In genomic region chr9:15976959-15977663, GRCm38 (mm10) we compare ENCODE assay signal across 8 mouse cellular contexts.
DNase-seq lines count a peak whose midpoint lies in the region; ATAC-seq and TF ChIP-seq lines count a peak whose summit lies in the region.

No protein-coding gene starts in this region.

- DNase-seq in gastrocnemius, postnatal 14 days = peak; percentile 26
- no peak for DNase-seq in gastrocnemius, adult 18-20 months (ENCODE audit: low spot score)
- DNase-seq in Muller cell, postnatal 12 days (ENCODE audit: inconsistent ontology term) = peak; percentile 64
- DNase-seq in forebrain, postnatal 0 days = no peak
- DNase-seq in lung, embryonic 14.5 days = peak; percentile 88
- DNase-seq in urinary bladder, postnatal 25 days (ENCODE audit: low spot score) = no peak
- DNase-seq in thymus, postnatal 0 days (ENCODE audit: low spot score) = no peak
- DNase-seq in adrenal gland, postnatal 14 days = no peak

- 0 out of 2 replicates have a peak, but pooled peaks cover 4% of the 10 kb centered on the region for H3K4me1 ChIP-seq in forebrain, postnatal 0 days (ENCODE audit: insufficient read depth)
- H3K4me1 ChIP-seq in lung, embryonic 14.5 days (ENCODE audit: insufficient read depth) = no peaks in the 10 kb centered on the region

- ATAC-seq in forebrain, postnatal 0 days = peak; percentile 38; the same call in 1 of the 2 replicates
- peak; percentile 89 for ATAC-seq in lung, embryonic 14.5 days (ENCODE audit: insufficient read depth)

- H3K27ac ChIP-seq in forebrain, postnatal 0 days (ENCODE audit: low read depth, low read length) = no peak overlapping the region
- H3K27ac ChIP-seq in lung, embryonic 14.5 days (ENCODE audit: low read depth) = peak overlapping the region; percentile 55

- no peak for TF ChIP-seq CTCF in forebrain, postnatal 0 days (IDR thresholded peaks at IDR 0.05; ENCODE audit: low read depth)
- TF ChIP-seq CTCF in lung, embryonic 14.5 days (IDR thresholded peaks at IDR 0.05; ENCODE audit: low read depth) = no peak

- WGBS in forebrain, postnatal 0 days = 20% methylated on average over 12 of the region's 12 CpGs
- WGBS in lung, embryonic 14.5 days = 27% methylated on average over 12 of the region's 12 CpGs

- intact Hi-C loops in gastrocnemius, postnatal 14 days (cut with DNase I; ENCODE audit: low total_unique reads) = no loop called here

- H3K9me3 ChIP-seq in forebrain, postnatal 0 days (ENCODE audit: low read length) = no peaks in the 10 kb centered on the region
- H3K9me3 ChIP-seq in lung, embryonic 14.5 days (ENCODE audit: low read depth, low read length) = no peaks in the 10 kb centered on the region

- no peak overlapping the region for H3K4me2 ChIP-seq in forebrain, postnatal 0 days (ENCODE audit: low read depth)
- peak overlapping the region; percentile 23; the same call in 1 of the 2 replicates for H3K4me2 ChIP-seq in lung, embryonic 14.5 days

- H3K4me3 ChIP-seq in forebrain, postnatal 0 days (ENCODE audit: low read depth, low read length) = no peak overlapping the region
- no peak overlapping the region for H3K4me3 ChIP-seq in lung, embryonic 14.5 days (ENCODE audit: low read depth, low read length)

- H3K27me3 ChIP-seq in forebrain, postnatal 0 days (ENCODE audit: insufficient read depth, low read length) = no peaks in the 10 kb centered on the region
- no peaks in the 10 kb centered on the region for H3K27me3 ChIP-seq in lung, embryonic 14.5 days (ENCODE audit: insufficient read depth, low read length)

- no peak overlapping the region for H3K9ac ChIP-seq in forebrain, postnatal 0 days
- no peak overlapping the region for H3K9ac ChIP-seq in lung, embryonic 14.5 days

- no peaks in the 10 kb centered on the region for H3K36me3 ChIP-seq in forebrain, postnatal 0 days (ENCODE audit: insufficient read depth)
- H3K36me3 ChIP-seq in lung, embryonic 14.5 days (ENCODE audit: insufficient read depth) = no peaks in the 10 kb centered on the region

Comparison
In these comparisons a context has a peak if more than half of its experiments do, and no peak if none do; other contexts are left out.
1. DNase-seq: peak in gastrocnemius, postnatal 14 days (single experiment), Muller cell, postnatal 12 days (single experiment) and lung, embryonic 14.5 days (single experiment); none in gastrocnemius, adult 18-20 months (single experiment), forebrain, postnatal 0 days (single experiment), urinary bladder, postnatal 25 days (single experiment), thymus, postnatal 0 days (single experiment) and adrenal gland, postnatal 14 days (single experiment).